Mouse (Mus musculus): ENCODE measurements at regions not wholly inside any gene's neighbourhood (a gene's known extent, or its start where the extent isn't known, plus 50 kb on each side); places are given as distances from the start of the nearest gene placed in this dataset.

DNA sequence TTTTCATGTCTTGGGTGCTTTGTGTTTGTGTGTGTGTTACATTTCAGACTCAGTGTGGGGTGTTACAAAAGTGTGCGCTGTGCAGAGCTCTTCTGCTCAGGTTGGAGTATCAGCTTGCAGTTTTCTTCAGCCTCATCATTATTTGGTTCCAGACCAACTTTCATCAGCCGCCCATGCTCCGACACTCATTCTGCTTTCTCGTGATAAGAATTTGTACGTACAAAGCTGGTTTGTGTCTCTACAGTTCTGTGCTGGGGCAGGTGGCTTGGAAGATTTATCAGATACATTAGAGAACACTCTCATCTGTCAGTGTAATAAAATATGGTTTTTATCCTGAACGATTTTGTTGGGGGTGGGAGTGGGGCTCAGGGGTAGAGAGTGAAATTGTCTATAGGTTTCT lies 332.8 kb upstream of the Tnp1 start:
- no peaks in the 10 kb centered on the region for H3K36me3 ChIP-seq
- no peaks in the 10 kb centered on the region for H3K27me3 ChIP-seq (replicated peaks)
- no peak for ATAC-seq (ENCODE audit: low FRiP score)
- H3K4me3 ChIP-seq (replicated peaks): no peak overlapping the region
- no peak overlapping the region for H3K27ac ChIP-seq (replicated peaks)
- no peaks in the 10 kb centered on the region for H3K9me3 ChIP-seq (replicated peaks)
- no peak overlapping the region for H3K9ac ChIP-seq (replicated peaks)
- WGBS: 77% methylated on average over 6 of the region's 6 CpGs
- no peak overlapping the region for H3K4me2 ChIP-seq
- no peaks in the 10 kb centered on the region for H3K4me1 ChIP-seq

DNA sequence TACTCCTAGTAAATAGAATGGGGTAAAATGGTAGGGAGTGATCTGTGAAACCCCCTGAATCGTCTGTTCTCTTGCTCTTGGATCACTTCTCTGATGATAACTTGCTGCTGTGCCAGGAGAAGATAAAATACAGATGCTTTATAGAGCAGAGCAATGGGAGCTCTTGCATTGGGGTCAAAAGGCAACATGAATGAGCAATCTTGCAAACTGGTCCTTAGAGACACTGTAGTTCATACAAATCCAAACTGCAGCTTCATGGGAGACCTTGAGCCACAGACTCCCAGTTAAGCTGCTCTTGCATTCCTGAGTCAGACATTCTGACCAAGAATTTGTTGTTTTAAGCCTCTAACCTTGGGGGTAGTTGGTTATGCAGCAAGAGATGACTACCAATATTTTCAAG lies 328.9 kb upstream of the Tnp1 start:
- Histone ChIP-seq H3K27me3 (replicated peaks) (no peaks in the 10 kb centered on the region), H3K9ac (replicated peaks) (no peak overlapping the region), H3K4me1 (no peaks in the 10 kb centered on the region), H3K27ac (replicated peaks) (no peak overlapping the region), H3K9me3 (replicated peaks) (no peaks in the 10 kb centered on the region), H3K4me3 (replicated peaks) (no peak overlapping the region), H3K36me3 (no peaks in the 10 kb centered on the region), H3K4me2 (no peak overlapping the region)
- 63% methylated on average over 1 of the region's 1 CpGs for WGBS
- ATAC-seq (ENCODE audit: low FRiP score): no peak

DNA sequence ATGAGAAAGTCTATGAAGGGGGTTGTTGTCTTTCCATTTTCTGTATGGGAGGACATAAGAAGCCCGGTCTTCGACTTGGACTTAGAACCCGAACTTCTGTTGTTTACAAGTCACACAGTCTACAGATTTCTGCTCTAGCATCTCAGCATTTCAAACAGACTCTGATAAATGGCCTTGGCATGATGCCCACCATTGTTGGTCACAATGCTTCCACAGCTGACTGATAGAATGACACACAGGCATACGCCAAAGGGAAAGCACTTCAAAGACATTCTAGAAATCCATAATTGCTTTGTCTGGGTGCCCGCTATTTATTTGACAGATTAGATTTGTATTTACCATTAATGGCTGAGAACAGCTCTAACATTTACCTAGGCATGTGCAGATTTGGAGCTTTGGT lies 326.2 kb upstream of the Tnp1 start:
- no peak overlapping the region for H3K27ac ChIP-seq (replicated peaks)
- H3K9ac ChIP-seq (replicated peaks): no peak overlapping the region
- H3K36me3 ChIP-seq: no peaks in the 10 kb centered on the region
- no peaks in the 10 kb centered on the region for H3K27me3 ChIP-seq (replicated peaks)
- H3K4me2 ChIP-seq: no peak overlapping the region
- H3K4me1 ChIP-seq: no peaks in the 10 kb centered on the region
- H3K9me3 ChIP-seq (replicated peaks): no peaks in the 10 kb centered on the region
- H3K4me3 ChIP-seq (replicated peaks): no peak overlapping the region
- ATAC-seq (ENCODE audit: low FRiP score): no peak
- 77% methylated on average over 5 of the region's 5 CpGs for WGBS

DNA sequence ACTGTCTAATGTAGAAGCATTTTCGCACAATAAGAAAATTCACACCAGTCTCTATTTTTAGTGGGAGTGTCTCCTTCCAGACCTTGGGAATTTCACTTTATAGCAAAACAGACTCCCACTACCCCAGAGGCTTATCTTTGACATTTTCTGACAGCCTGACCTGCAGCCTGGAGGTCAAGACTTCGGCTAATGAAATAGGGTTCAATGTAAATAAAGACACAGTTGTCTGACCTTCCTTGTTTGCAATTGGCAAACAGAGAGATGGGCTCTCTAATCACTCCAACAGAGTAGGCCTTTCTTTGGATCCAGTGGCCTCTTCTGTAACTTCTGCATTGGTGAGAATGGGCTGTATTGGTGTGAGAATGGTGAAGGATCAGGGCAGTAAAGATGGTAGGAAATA lies 321.7 kb upstream of the Tnp1 start:
- no peaks in the 10 kb centered on the region for H3K36me3 ChIP-seq
- no peak overlapping the region for H3K4me3 ChIP-seq (replicated peaks)
- no peaks in the 10 kb centered on the region for H3K9me3 ChIP-seq (replicated peaks)
- no peaks in the 10 kb centered on the region for H3K4me1 ChIP-seq
- H3K4me2 ChIP-seq: no peak overlapping the region
- no peak overlapping the region for H3K27ac ChIP-seq (replicated peaks)
- ATAC-seq (ENCODE audit: low FRiP score): no peak
- no peak overlapping the region for H3K9ac ChIP-seq (replicated peaks)
- H3K27me3 ChIP-seq (replicated peaks): no peaks in the 10 kb centered on the region
- WGBS: 85% methylated on average over 2 of the region's 2 CpGs

DNA sequence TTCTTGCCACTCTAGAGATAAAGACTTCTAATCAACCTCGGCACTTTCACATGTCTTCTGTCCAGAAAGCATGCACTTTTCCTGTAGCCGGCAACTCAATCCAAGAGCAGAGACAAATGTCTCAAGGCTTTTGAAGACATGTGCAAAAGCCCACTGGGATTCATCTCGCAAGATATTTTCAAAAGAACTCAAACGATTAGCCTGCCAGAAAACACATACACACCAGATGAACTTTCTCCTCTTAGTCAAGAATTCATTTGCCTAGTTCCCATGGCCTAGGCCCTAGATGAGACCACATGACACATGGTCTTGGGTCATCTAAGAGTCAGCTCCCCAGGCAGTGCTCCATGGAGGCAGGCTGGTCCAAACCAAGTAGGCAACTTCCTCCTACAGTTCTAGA lies 293.8 kb upstream of the Tnp1 start:
- Histone ChIP-seq H3K27ac (replicated peaks) (no peak overlapping the region), H3K4me2 (no peak overlapping the region), H3K9me3 (replicated peaks) (no peaks in the 10 kb centered on the region), H3K4me3 (replicated peaks) (no peak overlapping the region), H3K27me3 (replicated peaks) (no peaks in the 10 kb centered on the region), H3K4me1 (no peaks in the 10 kb centered on the region), H3K36me3 (no peaks in the 10 kb centered on the region), H3K9ac (replicated peaks) (no peak overlapping the region)
- 93% methylated on average over 4 of the region's 4 CpGs for WGBS
- no peak for ATAC-seq (ENCODE audit: low FRiP score)

DNA sequence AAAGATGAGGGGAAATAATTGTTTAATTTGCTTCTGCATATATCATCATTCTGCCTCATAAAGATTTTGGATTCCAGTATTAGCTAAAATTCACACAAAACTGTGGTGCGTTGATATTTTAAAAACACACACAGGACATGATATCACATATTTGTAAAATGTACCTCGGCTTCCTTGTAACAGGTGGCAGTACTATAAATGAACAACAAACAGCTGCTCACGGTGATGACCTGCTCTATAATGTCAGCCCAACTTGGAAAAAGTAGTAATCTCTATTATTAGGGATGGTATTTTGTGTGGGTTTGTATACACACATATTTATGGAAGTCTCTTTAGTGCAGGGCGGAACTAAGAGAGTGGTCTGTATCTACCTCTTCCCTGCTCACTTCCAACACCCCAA lies 292.7 kb upstream of the Tnp1 start:
- Histone ChIP-seq H3K9ac (replicated peaks) (no peak overlapping the region), H3K4me2 (no peak overlapping the region), H3K27ac (replicated peaks) (no peak overlapping the region), H3K9me3 (replicated peaks) (no peaks in the 10 kb centered on the region), H3K4me1 (no peaks in the 10 kb centered on the region), H3K27me3 (replicated peaks) (no peaks in the 10 kb centered on the region), H3K36me3 (no peaks in the 10 kb centered on the region), H3K4me3 (replicated peaks) (no peak overlapping the region)
- WGBS: 92% methylated on average over 4 of the region's 4 CpGs
- no peak for ATAC-seq (ENCODE audit: low FRiP score)

DNA sequence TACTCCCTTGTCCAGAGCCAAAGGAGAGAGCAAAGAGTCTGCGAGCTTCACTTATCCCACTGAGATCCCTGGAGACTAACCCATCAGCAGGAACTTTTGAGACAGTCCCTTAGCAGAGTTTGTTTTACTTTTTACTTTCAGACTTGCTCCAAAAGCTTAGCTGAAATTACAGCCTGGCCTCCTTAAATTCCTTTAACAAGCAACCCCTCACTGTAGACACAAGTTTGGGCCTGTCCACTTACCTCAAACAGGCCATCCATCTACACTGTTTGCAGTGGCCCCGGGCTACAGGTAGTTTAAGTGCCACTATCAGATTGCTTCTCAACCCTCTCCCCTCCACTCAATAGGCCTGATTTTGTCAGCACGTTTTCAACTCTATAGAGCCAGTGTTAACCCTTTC lies 291.5 kb upstream of the Tnp1 start:
- no peaks in the 10 kb centered on the region for H3K36me3 ChIP-seq
- H3K4me3 ChIP-seq (replicated peaks): no peak overlapping the region
- 26% methylated on average over 3 of the region's 3 CpGs for WGBS
- H3K4me2 ChIP-seq: no peak overlapping the region
- no peaks in the 10 kb centered on the region for H3K27me3 ChIP-seq (replicated peaks)
- no peak for ATAC-seq (ENCODE audit: low FRiP score)
- H3K9ac ChIP-seq (replicated peaks): no peak overlapping the region
- no peaks in the 10 kb centered on the region for H3K9me3 ChIP-seq (replicated peaks)
- H3K4me1 ChIP-seq: no peaks in the 10 kb centered on the region
- no peak overlapping the region for H3K27ac ChIP-seq (replicated peaks)

DNA sequence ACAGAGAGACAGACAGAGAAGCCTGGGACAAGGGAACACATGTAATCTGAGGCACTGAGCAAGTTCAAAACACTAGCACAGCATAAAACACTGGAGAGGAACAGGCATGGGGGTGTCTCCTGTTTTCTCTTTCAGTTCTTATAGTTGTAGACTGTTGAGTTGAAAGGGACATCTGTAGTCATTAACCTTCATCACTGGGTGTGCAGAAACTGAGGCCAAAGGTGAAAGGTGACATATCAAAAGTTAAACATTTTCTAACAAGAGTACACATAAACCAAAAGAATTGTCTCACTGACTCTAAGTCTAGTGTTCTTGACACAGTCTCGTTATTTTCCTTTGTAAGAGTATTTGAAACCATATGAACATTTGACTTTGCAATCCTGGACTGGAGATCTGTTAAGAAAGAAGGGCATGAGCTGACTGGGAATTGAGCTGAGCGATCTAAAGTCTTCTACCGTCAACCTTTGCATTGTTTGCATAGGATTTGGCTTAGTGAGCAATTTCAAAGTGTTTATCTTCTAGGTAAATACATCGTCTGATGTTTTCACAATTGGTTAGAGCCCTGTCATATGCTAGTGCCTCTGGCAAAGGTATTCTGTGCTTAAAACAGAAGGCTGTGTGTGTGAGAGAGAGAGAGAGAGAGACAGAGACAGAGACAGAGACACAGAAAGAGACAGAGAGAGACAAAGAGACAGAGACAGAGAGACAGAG lies 284.4 kb upstream of the Tnp1 start:
- no peak overlapping the region for H3K4me3 ChIP-seq (replicated peaks)
- no peak overlapping the region for H3K4me2 ChIP-seq
- H3K9ac ChIP-seq (replicated peaks): no peak overlapping the region
- no peaks in the 10 kb centered on the region for H3K36me3 ChIP-seq
- no peak for ATAC-seq (ENCODE audit: low FRiP score)
- H3K4me1 ChIP-seq: peaks cover 5% of the 10 kb centered on the region; the same call in 1 of the 2 replicates
- H3K27me3 ChIP-seq (replicated peaks): no peaks in the 10 kb centered on the region
- 77% methylated on average over 4 of the region's 4 CpGs for WGBS
- no peaks in the 10 kb centered on the region for H3K9me3 ChIP-seq (replicated peaks)
- H3K27ac ChIP-seq (replicated peaks): no peak overlapping the region

DNA sequence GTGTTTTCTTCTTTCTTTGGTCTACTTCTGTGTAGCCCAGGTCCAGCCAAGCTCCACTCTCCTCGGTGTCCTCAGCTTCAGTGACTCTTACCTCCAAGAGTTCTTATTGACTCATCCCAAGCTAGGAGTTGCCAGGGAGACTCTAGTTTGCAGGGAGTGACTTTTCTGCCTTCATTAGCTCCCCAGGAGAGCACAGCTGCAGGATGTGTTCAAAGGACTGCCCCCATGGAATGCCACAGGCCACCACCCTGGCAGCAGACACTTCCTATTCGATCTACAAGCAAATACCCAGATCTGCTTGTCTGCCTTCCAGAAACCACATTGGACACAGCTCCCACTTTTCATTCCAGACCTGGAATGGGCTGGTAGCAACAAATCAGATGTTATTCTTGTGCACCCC lies 269.6 kb upstream of the Tnp1 start:
- no peak for ATAC-seq (ENCODE audit: low FRiP score)
- H3K27me3 ChIP-seq (replicated peaks): no peaks in the 10 kb centered on the region
- H3K4me3 ChIP-seq (replicated peaks): no peak overlapping the region
- WGBS: 91% methylated on average over 2 of the region's 2 CpGs
- no peak overlapping the region for H3K4me2 ChIP-seq
- H3K36me3 ChIP-seq: no peaks in the 10 kb centered on the region
- H3K9ac ChIP-seq (replicated peaks): no peak overlapping the region
- no peak overlapping the region for H3K27ac ChIP-seq (replicated peaks)
- H3K4me1 ChIP-seq: no peaks in the 10 kb centered on the region
- no peaks in the 10 kb centered on the region for H3K9me3 ChIP-seq (replicated peaks)

DNA sequence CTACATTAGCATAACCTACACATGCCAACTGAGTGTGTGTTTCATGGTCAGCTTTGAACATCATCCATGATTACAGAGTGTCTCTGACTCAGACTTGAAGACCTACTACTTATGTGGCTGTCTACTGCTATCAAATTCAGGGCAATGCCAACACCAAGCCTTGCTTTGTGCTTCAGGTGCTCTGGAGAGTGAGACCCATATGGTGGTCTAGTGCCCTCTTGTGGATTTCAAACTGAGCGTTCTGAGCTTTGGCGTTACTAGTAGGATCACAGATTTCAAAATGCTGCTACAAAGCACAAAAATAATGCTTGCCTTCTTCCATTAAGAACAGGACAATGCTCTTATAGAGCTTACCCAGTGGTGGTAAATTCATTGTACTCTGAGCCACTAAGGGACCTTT lies 258.8 kb upstream of the Tnp1 start:
- Histone ChIP-seq H3K36me3 (no peaks in the 10 kb centered on the region), H3K9me3 (replicated peaks) (no peaks in the 10 kb centered on the region), H3K4me2 (no peak overlapping the region), H3K27ac (replicated peaks) (no peak overlapping the region), H3K27me3 (replicated peaks) (no peaks in the 10 kb centered on the region), H3K9ac (replicated peaks) (no peak overlapping the region), H3K4me1 (peaks cover 5% of the 10 kb centered on the region; the same call in 1 of the 2 replicates), H3K4me3 (replicated peaks) (no peak overlapping the region)
- no peak for ATAC-seq (ENCODE audit: low FRiP score)
- WGBS: 48% methylated on average over 2 of the region's 2 CpGs

DNA sequence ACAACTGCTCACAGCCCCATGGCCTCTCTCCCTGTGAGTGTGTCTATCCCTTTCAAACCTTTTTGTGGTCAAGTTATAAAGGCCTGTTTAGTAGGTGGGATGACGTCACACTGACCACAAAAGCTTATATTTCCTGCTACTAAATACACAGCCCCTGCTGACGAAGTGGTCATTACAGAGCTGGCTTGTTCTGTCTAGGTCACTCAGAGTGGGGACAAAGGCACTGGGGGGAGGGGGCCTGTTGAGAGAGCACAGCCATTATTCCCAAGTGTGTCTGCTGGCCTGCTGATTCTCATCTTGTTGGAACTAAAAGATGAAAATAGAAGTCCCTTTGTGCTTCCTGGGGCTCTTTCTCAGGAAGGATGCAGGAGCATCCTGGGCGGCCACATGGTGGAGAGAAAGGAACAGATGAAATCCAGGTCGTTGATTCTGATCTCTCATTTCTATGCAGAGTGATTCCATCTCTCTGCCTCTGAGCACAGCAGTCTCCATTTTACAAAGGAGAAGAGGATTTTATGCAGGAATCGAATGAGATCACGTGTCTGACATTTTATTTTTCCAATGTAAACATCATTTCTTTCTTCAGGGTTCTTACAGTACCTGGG lies 255.2 kb upstream of the Tnp1 start:
- WGBS: 18% methylated on average over 6 of the region's 6 CpGs
- H3K4me1 ChIP-seq: peaks cover 5% of the 10 kb centered on the region; the same call in 1 of the 2 replicates
- no peaks in the 10 kb centered on the region for H3K36me3 ChIP-seq
- H3K27me3 ChIP-seq (replicated peaks): no peaks in the 10 kb centered on the region
- H3K9ac ChIP-seq (replicated peaks): no peak overlapping the region
- no peak overlapping the region for H3K4me3 ChIP-seq (replicated peaks)
- no peak overlapping the region for H3K4me2 ChIP-seq
- H3K27ac ChIP-seq (replicated peaks): no peak overlapping the region
- no peak for ATAC-seq (ENCODE audit: low FRiP score)
- no peaks in the 10 kb centered on the region for H3K9me3 ChIP-seq (replicated peaks)

DNA sequence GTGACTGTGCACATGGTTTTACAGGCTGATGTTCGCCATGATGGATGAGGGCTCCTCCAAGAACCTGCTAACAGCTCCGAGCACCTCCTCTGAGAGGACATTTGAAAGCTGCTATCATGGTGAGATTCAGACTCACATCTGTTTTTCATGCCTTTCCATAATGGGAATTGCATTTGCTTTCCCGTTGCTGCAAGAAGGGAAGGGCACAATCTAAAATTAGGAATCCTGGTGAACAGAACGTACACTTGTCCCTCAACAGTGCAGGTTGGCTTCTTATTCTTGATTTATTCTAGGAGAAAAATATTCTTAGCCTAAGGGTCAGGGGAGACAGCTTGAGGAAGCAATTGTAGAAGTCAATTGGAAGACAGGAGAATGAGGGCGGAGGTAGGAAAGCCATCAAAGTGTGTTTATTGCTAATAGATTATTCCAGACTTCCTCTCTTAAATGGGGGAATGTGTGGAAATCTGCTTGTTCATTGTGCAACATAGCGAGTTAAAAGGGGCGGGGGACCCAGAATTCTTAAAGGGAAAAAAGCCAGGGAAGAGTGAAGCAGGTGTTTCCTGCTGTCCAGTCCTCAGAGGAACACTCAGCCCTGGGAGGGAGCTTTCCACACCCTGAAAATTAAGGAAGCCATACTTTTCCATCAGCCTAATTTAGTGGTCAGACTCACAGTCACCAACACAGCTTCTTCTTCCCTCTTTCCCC lies 253.5 kb upstream of the Tnp1 start:
- Histone ChIP-seq H3K9me3 (replicated peaks) (no peaks in the 10 kb centered on the region), H3K36me3 (no peaks in the 10 kb centered on the region), H3K27me3 (replicated peaks) (no peaks in the 10 kb centered on the region), H3K4me2 (no peak overlapping the region), H3K4me1 (peaks cover 5% of the 10 kb centered on the region; the same call in 1 of the 2 replicates), H3K27ac (replicated peaks) (no peak overlapping the region), H3K4me3 (replicated peaks) (no peak overlapping the region), H3K9ac (replicated peaks) (no peak overlapping the region)
- 77% methylated on average over 7 of the region's 7 CpGs for WGBS
- ATAC-seq (ENCODE audit: low FRiP score): no peak
